Mouse (Mus musculus): Measurements from ENCODE around the gene Fam69a.
"Not testable (repeated sequence)": the region's sequence is repeated elsewhere in the genome, so short reads cannot be mapped to it uniquely, and the experiment has no call there.

Fam69a gene

DNA sequence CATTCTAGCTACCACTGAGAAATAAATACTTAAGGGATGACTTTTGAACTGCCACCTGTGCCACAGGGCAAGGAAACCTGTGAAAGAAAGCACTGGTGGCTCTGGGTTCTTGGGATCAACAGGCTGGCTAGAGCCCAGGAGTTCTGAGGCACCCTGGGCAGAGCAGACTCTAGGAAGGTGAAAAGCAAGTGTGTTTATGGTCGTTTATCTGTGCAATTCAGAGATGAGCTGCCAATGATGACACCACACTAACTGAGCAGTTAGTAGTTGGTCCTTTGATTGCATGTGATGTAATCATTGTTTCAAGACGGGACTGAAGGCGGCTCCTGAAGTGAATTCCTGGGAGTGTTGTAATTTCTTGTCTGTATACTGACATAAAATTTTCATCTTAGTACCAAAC, 82.6 kb downstream of the Fam69a start:
- DNase-seq (ENCODE audit: low spot score): no peak

DNA sequence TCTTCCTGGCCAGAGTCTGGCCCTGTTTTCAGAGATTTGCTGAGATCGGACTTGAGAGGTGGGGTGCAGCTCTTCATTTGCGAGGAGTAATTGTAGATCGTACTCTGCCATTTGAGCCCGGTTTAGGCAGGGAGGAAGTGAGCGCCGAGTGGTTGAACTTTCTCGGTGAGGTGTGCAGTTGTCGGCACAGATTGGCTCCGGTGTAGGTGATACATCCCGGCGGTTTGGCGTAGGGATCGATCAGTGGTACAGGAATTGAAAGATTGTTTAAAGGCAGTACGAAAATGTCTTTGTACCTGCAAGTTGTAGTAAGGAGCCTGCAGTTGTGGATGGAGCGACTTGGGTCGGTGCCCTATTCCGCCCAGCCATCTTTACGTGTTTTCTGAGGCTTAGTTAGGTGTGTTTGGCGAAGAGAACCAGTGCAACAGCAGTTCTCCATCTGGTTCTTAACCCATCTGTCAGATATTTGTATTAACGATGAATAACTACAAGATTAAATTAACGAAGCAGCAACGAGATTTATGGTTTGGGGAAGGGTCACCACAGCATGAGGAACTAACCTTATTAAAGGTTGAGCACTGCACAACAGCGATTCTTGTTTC, 85.8 kb downstream of the Fam69a start:
- DNase-seq (ENCODE audit: low spot score): no peak

DNA sequence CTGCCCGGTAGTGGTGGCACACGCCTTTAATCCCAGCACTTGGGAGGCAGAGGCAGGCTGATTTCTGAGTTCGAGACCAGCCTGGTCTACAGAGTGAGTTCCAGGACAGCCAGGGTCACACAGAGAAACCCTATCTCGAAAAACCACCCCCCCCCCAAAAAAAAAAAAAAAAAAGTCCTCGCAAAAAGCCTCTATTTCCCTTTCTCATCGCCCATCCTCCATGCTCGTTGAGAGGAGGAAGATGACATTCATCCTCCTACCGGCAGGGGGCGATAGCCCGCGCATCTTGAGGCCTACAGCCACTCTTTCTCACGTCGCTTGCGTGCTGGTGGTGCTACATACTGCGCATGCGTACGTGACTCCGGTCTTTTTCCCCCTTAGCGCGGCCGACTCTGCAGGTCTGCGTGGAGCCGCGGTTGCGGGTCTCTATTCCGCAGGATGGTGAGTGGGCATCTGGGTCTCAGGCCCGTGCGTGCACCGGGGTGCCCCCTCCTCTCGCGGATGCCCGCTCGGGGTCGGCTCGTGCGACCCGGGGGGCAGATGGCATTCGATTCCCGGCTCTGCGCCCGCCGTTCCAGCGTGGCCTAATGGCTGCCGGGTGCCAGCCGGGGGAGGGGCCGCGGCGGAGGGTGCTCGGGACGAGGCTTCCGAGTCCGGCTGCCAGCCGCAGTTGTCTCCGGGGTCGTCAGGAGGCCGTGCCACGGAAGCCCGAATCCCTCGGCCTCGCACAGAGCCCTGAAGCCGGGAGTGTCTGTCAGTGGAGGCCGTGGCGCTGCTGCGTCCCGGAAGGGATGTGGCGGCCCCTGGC, 86.5 kb downstream of the Fam69a start, which contains the start of gene Rpl5:
Gene Rpl5, plus strand, starts transcription at position 297 of the 808 bp plus-strand sequence.
- DNase-seq (ENCODE audit: low spot score): peak; percentile 93

DNA sequence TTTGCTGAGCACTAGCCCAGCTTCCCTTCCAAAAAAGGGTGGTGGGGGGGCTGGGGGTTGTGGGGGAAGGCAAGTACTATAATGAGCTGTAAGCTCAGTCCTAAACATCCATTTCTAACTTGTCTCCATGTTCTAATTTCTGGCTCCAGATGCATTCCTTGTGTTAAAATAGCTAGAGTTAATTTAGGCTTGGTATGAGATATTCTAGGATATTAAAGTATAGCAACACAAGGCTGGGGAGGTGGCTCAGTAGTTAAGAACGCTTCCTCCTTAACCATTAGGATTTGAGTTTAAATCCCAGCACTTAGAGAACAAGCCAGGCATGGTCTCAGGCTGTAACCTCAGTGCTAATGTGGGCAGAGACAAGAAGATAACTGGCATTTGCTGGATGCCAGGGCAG, 90.6 kb downstream of the Fam69a start:
- no peak for DNase-seq (ENCODE audit: low spot score)

DNA sequence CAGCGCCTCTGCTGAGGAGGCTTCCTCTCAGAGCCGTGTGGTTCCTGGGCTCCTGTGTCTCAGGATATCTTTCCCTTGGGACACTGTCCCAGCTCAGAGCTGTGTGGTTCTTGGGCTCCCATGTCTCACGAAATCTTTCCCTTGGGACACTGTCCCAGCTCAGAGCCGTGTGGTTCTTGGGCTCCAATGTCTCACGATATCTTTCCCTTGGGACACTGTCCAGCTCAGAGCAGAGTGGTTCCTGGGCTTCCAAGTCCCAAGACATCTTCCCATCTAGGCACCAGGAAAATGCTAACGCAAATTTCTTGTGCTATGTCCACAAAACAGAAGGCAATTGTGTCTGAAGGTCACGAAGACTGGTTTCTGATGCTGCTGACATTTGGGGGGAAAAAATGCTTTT, 92.2 kb downstream of the Fam69a start:
- DNase-seq (ENCODE audit: low spot score): no peak

DNA sequence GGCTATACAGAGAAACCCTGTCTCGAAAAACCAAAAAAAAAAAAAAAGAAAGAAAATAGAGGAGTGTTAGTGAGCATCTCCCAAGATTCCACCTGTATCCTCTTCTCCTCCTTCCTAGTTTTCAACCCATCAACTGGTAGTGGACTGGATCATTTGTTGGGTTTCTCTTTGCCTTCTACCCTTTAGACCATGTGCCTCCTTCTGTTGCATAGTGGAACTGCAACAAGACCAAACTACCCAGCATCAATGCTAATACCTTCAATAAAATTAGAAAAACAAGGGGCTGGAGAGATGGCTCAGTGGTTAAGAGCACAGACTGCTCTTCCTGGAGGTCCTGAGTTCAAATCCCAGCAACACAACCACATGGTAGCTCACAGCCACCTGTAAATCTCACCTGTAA, 95.4 kb downstream of the Fam69a start:
- not testable (repeated sequence) for DNase-seq (ENCODE audit: low spot score)

DNA sequence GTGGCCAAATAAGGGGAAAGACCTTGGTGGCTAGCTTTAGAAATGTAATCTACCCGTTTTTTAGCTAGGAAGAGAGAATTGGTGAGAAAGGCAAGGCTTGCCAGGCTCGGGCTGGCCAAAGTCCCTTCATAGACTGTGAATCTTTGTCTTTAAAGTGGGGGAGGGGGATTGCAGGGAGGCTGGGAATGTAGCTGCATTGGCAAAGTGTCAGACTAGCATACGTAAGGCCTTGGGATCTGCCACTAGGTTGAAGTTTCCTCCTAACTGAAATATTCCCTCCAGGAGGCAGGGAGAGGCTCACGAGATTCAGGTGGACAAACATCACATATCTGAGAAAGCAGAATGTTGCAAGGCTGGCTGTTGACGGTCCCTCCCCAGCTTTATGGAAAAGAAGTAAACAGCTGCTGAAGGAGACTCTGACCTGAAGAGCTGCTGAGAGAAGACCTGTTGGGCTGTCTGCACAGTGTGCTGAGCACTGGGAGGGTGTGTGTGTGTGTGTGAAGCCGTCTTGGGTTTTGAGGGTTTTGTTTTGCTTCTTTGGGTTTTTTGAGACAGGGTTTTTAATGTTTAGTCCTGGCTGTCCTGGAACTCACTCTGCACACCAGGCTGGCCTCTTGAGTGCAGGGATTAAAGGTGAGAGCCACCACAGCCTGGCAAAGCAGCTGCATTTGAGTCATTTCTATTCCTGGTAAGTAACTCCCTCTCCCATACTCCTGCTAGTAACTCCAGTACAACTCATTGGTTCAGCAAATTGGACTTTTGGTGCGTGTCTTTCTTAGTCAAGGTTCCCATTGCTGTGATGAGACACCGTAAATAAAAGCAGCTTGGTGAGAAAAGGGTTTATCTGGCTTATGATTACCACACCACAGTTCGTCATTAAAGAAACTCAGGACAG, 96.6 kb downstream of the Fam69a start:
- DNase-seq (ENCODE audit: low spot score): peak; percentile 87

DNA sequence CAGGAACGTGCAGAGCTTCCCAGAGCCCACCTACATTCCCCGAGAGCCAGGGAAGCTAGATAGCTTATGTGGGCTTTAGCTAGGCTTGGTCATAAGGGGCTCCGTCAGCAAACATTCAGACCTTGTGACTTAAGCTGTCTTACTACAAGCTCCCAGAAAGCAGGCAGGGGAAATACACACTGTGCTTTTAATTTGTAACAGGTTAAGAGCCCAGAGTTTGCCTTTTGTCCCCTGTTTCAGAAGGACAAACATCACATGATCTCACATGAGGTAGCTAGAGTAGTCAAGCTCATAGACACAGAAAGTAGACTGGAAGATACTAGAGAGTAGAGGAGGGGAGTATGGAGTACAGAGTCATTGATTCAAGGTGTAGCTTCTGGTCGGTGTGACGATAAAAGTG, 106.2 kb downstream of the Fam69a start:
- peak; percentile 82 for DNase-seq (ENCODE audit: low spot score)

DNA sequence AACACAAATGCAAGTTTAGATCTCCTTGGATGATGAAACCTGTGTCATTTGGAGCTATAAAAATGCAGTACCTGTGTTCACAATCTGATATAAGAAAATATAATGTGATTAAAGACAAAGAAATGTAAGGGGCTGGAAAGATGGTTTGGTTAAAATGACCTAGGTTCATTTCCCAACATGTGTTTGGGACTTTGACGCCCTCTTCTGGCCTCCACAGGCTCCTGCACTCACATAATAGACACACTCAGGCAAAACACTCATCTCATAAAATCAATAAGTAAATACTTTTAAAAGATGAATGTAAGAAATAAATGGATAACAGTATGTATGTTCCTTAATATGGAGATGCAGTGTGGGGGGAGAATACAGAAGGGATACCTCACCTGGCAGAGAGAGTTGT, 109.8 kb downstream of the Fam69a start:
- no peak for DNase-seq (ENCODE audit: low spot score)

DNA sequence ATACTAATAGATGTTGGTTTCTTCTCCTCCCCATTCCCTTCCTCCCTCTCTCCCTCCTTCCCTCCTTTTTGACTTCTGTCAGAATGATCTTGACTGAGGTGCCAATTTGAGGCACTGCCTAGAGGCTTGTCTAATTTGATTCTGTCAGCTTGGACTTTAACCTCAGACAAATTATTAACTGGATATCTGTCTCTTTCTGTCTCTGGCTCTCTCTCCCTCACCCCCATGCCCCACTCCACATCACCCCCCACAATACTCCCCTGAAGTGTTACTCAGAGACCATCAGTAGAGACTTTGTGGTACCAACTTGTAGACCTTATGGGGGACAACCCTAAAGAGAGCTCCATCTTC, 111.6 kb downstream of the Fam69a start:
- DNase-seq (ENCODE audit: low spot score): no peak

DNA sequence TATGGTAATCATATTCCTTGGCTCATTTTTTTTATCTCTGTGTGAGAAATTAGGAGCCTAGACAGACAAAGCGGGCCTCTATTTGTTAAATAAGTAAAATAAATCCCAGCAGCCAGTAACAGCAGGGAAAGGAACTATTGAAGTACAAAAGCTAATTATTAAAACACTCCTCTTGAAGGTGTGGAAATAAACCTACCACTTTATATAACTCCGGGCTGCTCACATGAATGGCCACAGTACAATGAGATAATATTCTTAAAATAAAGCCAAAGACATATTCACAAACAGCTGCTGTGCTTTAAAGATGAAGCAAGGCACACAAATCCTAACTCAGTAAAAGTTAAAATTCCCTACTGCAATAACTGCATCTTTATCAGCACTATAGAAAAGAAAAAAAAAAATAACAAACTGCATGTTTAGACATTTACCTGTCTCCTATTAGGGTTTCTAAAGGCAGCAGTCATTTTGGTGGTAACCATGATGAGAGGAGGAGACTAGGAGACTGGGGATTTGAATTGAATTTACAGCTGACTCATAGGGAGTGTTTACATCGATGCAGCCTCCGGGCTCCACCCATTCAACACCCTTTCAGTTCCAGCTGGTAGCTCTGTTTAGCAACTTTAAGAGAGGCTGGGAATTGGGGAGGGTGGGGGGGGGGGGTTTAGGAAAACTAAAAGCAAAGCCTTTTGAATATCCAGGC, 112.2 kb downstream of the Fam69a start, which contains the start of gene Evi5:
Gene Evi5, minus strand, starts transcription at position 547 of the 700 bp plus-strand sequence.
- peak; percentile 66 for DNase-seq (ENCODE audit: low spot score)

DNA sequence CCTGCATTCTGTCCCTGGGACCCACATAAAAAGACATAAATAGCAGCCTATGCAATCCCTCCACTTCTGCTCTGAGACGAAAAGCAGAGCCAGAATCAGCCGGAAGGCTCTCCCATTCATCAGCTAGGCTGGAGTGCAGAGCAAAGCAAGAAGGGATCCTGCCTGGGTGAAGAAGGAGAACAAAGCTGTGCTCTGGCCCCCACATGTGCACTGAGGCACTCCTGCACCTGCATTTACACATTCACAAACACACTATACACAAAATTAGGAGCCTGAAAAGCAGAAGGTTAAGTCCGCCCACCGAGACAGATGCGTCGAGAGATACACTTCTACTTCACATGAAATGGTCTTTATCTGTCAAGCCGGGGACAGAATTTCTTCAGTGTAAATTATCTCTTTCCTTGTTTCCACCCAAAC, 113.0 kb downstream of the Fam69a start:
- DNase-seq (ENCODE audit: low spot score): peak; percentile 34

DNA sequence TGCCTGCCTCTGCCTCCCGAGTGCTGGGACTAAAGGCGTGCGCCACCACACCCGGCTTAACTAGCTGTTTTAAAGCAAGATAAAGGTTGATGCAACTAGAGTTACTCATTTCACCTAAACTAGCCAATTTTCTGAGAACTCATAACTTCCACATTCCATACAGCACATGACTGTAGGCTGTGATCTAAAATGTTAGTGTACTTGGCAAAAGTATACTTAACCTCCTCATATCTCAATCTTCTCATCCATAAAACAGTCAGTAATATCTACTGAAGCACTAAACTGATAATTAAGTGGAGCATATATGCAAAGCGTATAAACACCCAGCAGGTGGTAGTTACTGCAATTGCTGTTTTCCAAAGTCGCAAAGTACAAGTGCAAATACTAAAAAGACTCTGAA, 113.6 kb downstream of the Fam69a start:
- DNase-seq (ENCODE audit: low spot score): no peak

DNA sequence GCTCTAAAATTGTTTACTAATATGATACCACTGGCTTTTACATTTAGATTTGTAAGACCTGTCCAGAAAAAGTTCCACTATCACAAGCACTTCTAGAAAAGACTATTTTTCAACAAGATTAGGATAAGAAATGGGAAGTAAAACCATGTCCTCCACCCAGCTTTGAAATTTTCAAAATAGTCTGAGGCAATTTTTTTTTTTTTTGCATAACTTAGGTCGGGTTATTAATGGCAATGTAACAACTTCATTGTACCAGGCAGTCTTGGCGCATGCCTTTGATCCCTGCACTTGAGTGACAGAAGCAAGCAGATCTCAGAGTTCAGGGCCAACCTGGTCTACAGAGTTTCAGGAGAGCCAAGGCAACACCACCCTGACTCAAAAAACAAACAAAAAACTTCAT, 117.2 kb downstream of the Fam69a start:
- no peak for DNase-seq (ENCODE audit: low spot score)

DNA sequence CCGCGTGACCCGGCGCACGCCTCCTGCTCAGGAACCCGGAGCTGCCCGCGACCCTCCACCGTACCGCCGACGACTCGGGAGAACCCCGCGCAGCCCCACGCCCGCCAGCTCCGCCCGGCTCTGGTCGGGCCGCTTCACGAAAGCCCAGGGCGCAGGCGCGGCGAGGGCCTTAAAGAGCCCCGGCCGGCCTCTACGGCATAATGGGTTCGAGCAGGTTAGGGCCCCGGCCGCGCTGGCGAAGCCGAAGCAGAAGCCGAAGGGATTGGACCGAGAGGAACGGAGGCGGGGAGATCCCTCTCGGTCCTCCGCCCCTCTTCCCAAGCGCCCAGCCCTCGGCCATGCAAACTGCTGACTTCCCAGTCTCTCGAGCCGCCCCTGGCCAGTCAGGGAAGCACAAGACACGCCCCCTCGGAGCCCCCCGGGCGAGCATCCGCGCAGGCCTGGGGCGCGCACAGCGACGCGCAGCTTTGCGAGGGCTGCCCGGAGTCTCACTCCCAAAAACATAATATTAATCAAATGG, 117.9 kb downstream of the Fam69a start:
- DNase-seq (ENCODE audit: low spot score): peak; percentile 96

DNA sequence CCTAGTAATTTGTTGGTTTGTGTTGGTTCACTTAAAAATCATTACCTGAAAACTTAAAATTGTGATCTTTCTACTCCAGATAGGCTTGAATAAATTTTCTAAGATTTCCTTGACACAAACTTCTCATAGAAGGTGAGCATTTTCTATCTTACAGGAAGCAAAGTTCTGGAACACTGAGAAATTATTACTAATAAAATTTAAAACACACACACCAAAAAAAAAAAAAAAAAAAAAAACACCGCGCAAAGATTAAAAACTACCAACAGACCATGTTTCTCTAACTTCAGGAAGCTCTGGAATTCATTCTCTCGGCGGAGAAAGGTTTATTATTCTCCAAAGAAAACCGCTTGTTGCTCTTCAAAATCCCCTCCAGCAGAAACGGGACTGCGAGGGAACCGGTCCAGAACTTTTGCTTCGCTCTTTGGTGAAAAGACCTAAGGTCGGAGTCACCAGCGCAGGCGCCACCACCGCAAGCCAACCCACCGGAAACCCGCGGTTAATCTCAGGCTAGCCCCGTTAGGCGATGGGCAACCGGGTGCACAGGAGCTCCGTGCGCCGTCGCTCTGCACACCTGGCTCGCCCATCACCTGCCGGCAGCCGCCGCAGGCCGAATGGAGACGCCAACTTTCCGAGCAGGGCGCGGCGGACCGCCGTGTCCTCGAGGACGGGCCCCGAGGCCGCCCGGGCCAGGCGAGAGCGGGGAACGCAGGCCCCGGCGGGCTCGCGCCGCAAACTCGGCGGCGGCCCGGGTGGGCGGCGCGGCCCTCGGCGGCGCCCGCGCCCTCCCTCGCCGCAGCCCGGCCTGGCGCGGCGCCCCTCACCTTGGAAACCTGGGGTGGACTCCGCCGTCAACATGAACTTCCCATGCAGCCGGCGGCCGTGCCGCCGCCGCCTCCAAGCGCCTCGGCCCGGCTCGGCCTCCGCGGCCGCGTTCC, 118.6 kb downstream of the Fam69a start:
- peak; percentile 71 for DNase-seq (ENCODE audit: low spot score)

DNA sequence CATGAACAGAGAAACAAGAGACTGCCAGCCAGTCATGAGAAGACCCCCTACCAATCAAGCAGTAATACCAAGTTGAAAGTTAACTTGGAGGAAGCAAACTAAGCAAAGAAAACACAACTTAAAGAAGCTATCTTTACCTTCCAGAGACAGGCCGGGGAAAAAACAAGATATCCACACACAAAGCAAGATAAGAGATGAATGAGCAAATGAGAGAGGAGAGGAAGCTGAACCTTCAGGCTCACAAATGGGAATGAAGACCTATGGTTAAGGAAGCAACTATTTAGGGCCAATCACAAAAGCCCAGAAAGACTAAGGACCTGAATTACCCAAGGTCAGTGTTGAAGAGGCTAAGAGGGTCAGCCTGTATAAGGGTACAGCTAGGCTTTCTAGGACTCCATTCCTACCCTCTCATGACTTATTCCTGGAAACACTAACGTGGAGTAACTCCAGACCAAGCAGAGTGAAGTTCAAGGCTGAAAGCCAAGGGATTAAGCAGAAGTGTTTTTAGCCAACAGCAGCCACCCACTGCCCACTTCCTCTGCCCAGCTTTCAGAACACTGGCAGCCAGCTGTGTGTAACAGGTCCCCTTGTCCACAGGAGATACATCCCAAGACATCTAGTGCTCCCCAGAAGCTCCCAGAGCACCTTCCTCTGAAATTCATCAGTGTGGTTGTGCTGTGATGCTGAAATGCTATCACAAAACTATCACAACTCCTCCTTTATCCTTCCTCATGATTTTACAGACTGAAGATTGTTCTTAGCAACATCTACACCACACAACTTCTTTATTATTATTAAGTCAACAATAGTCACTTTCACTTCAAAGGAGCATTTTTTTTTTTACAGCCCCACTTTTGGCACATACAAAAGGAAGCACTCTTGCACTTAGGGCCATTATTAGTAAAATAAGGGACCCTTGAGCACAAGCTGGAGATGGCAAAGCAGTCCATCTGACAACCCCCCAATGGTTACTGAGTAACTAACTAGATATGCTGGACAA, 120.5 kb downstream of the Fam69a start:
- peak; percentile 56 for DNase-seq (ENCODE audit: low spot score)

DNA sequence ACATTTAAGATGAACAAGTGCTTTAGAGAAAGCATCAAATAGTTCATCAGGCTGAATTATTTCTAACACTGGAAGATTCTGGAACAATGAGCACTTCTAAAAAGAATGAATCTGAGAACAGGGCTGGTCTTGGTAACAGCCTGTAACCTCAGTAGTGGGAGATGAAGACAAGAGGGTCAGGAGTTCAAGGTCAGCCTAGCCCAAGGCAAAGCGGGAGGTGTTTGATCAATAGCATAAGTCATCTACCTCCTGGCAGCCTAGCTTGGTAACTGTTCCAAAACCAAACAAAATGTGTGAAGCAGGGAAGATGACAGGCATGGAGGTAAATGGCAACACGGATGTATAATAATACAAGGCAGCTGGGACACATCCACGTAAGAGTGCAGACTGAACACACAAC, 122.9 kb downstream of the Fam69a start:
- no peak for DNase-seq (ENCODE audit: low spot score)

DNA sequence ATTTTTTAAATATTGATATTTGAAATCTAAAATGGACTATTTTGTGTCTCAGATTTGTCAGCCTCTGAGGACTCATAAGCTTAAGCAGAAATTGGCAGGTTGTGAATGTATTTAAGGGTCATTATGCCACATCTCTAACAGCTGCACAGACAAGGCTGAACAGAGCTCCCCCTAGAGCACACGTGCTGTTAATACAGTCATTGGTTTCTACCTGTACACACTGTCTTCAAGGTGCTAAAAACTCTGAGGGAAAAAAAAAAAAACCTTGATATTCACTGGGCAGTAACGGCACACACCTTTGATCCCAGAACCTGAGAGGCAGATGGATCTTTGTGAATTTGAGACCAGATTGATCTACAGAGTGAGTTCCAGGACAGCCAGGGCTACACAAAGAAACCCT, 127.9 kb downstream of the Fam69a start:
- no peak for DNase-seq (ENCODE audit: low spot score)
